Mouse (Mus musculus): Measurements from ENCODE around the gene Fbxl18. TPM values are rescaled to one million over a fixed set of nuclear protein-coding genes. Genes with fewer than 3 reads are reported as not detected.

Gene Fbxl18
- polyA plus RNA-seq, 1 experiment = 28.4 TPM

- H3K27ac ChIP-seq (ENCODE audit: insufficient read depth, low read depth, low read length) = no peak overlapping the region
- H3K36me3 ChIP-seq (ENCODE audit: control insufficient read depth, insufficient read depth, low read length) = no peaks in the 10 kb centered on the region
- no peak for TF ChIP-seq CTCF (IDR thresholded peaks at IDR 0.05; ENCODE audit: extremely low read depth, insufficient read length, insufficient replicate concordance, low read depth, low read length)
- no peaks in the 10 kb centered on the region for H3K27me3 ChIP-seq (ENCODE audit: control insufficient read depth, insufficient read depth, low read length)
- WGBS = 87% methylated on average over 7 of the region's 7 CpGs
- H3K4me1 ChIP-seq (ENCODE audit: control insufficient read depth, insufficient read depth, insufficient read length, low read length) = peaks cover 27% of the 10 kb centered on the region
- H3K4me3 ChIP-seq (ENCODE audit: low read depth, low read length) = no peak overlapping the region
These were observed 21.4 kb upstream of the Fbxl18 start for GRCm38 (mm10) chr5:142916593-142916992.

GRCm38 (mm10) chr5:142915231-142915630, 20.0 kb upstream of the Fbxl18 start:
- Histone ChIP-seq H3K27me3 (ENCODE audit: control insufficient read depth, insufficient read depth, low read length) (no peaks in the 10 kb centered on the region), H3K4me3 (ENCODE audit: low read depth, low read length) (no peak overlapping the region), H3K27ac (ENCODE audit: insufficient read depth, low read depth, low read length) (0 out of 2 replicates have a peak overlapping the region, but pooled peaks have one; percentile 2), H3K4me1 (ENCODE audit: control insufficient read depth, insufficient read depth, insufficient read length, low read length) (peaks cover 25% of the 10 kb centered on the region), H3K36me3 (ENCODE audit: control insufficient read depth, insufficient read depth, low read length) (no peaks in the 10 kb centered on the region)
- WGBS = 32% methylated on average over 11 of the region's 11 CpGs
- TF ChIP-seq CTCF (IDR thresholded peaks at IDR 0.05; ENCODE audit: extremely low read depth, insufficient read length, insufficient replicate concordance, low read depth, low read length) (no peak), POLR2A (IDR thresholded peaks at IDR 0.05; ENCODE audit: low read depth, low read length) (no peak)

GRCm38 (mm10) chr5:142912739-142913138, 17.5 kb upstream of the Fbxl18 start:
- WGBS = 50% methylated on average over 4 of the region's 4 CpGs
- TF ChIP-seq CTCF (IDR thresholded peaks at IDR 0.05; ENCODE audit: extremely low read depth, insufficient read length, insufficient replicate concordance, low read depth, low read length) (no peak), POLR2A (IDR thresholded peaks at IDR 0.05; ENCODE audit: low read depth, low read length) (no peak)
- Histone ChIP-seq H3K27me3 (ENCODE audit: control insufficient read depth, insufficient read depth, low read length) (no peaks in the 10 kb centered on the region), H3K4me1 (ENCODE audit: control insufficient read depth, insufficient read depth, insufficient read length, low read length) (peaks cover 41% of the 10 kb centered on the region; the same call in 1 of the 2 replicates), H3K4me3 (ENCODE audit: low read depth, low read length) (no peak overlapping the region), H3K27ac (ENCODE audit: insufficient read depth, low read depth, low read length) (peak overlapping the region; percentile 93), H3K36me3 (ENCODE audit: control insufficient read depth, insufficient read depth, low read length) (no peaks in the 10 kb centered on the region)

- H3K4me3 ChIP-seq (ENCODE audit: low read depth, low read length) = no peak overlapping the region
- H3K4me1 ChIP-seq (ENCODE audit: control insufficient read depth, insufficient read depth, insufficient read length, low read length) = peaks cover 43% of the 10 kb centered on the region; the same call in 1 of the 2 replicates
- H3K27ac ChIP-seq (ENCODE audit: insufficient read depth, low read depth, low read length) = peak overlapping the region; percentile 93
- H3K36me3 ChIP-seq (ENCODE audit: control insufficient read depth, insufficient read depth, low read length) = no peaks in the 10 kb centered on the region
- no peaks in the 10 kb centered on the region for H3K27me3 ChIP-seq (ENCODE audit: control insufficient read depth, insufficient read depth, low read length)
- TF ChIP-seq CTCF (IDR thresholded peaks at IDR 0.05; ENCODE audit: extremely low read depth, insufficient read length, insufficient replicate concordance, low read depth, low read length) (no peak), POLR2A (IDR thresholded peaks at IDR 0.05; ENCODE audit: low read depth, low read length) (no peak)
- 75% methylated on average over 3 of the region's 3 CpGs for WGBS
These were observed 17.1 kb upstream of the Fbxl18 start for GRCm38 (mm10) chr5:142912320-142912719.

DNA sequence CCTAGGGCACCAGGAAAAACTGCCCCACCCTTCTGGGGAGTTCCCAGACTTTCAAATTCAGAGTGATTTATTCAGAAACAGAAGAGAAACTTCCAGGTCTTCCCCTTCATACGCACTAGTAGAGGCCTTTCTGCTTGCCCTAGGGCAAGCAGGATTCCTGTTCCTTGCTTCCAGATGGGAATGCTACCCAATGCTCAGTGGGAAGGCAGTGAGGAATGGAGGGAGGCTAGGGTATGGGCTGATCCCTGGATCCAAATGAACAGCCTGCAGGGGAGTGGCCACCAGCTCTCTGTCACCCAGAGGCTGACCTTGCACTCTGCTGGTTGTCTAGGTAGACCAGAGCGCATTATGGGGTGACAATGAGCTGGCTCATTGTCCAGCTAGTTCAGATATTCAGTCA, 16.4 kb upstream of the Fbxl18 start:
- Histone ChIP-seq H3K36me3 (ENCODE audit: control insufficient read depth, insufficient read depth, low read length) (no peaks in the 10 kb centered on the region), H3K27ac (ENCODE audit: insufficient read depth, low read depth, low read length) (peak overlapping the region; percentile 93), H3K27me3 (ENCODE audit: control insufficient read depth, insufficient read depth, low read length) (no peaks in the 10 kb centered on the region), H3K4me3 (ENCODE audit: low read depth, low read length) (no peak overlapping the region), H3K4me1 (ENCODE audit: control insufficient read depth, insufficient read depth, insufficient read length, low read length) (peaks cover 47% of the 10 kb centered on the region; the same call in 1 of the 2 replicates)
- 61% methylated on average over 2 of the region's 2 CpGs for WGBS
- TF ChIP-seq POLR2A (IDR thresholded peaks at IDR 0.05; ENCODE audit: low read depth, low read length) = no peak
- no peak for TF ChIP-seq CTCF (IDR thresholded peaks at IDR 0.05; ENCODE audit: extremely low read depth, insufficient read length, insufficient replicate concordance, low read depth, low read length)

DNA sequence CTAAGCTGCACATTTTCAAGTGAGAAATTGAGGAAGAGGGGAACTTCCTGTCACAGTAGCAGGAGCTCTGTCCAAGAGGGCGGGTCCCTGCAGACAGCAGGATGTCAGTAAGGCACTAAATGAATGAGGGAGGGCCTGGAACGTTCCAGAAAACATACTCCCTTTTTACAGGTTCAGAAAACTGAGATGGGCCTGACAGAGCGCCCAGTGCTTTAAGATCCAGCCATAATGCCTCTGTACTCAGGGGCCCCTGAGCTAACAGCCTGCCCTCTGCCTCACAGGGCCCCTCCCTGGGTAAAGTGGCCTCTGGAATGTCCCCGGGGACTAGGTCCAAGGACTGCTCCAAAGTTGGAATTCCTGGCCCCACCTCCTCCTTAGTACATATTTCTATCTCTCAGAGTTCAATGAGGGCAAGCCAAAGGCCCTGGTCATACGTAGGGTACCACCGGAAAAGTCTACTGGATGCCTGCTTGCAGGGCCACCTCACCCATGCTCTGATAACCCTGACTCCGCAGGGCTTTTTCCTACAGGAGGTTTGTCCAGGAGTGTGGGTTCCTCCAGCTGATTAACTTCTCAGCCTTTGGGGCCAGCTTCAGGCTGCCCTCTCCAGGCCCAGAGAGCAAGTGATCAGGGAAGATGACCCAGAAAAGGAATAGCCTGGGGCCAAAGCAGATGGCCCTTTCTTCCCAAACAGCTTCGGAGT, 14.5 kb upstream of the Fbxl18 start:
- Histone ChIP-seq H3K4me1 (ENCODE audit: control insufficient read depth, insufficient read depth, insufficient read length, low read length) (peaks cover 43% of the 10 kb centered on the region; the same call in 1 of the 2 replicates), H3K36me3 (ENCODE audit: control insufficient read depth, insufficient read depth, low read length) (peaks cover 17% of the 10 kb centered on the region), H3K4me3 (ENCODE audit: low read depth, low read length) (peak overlapping the region; percentile 47), H3K27ac (ENCODE audit: insufficient read depth, low read depth, low read length) (peak overlapping the region; percentile 99), H3K27me3 (ENCODE audit: control insufficient read depth, insufficient read depth, low read length) (no peaks in the 10 kb centered on the region)
- peak; percentile 36; the same call in 1 of the 2 replicates for TF ChIP-seq POLR2A (IDR thresholded peaks at IDR 0.05; ENCODE audit: low read depth, low read length)
- TF ChIP-seq CTCF (IDR thresholded peaks at IDR 0.05; ENCODE audit: extremely low read depth, insufficient read length, insufficient replicate concordance, low read depth, low read length) = no peak
- WGBS = 13% methylated on average over 8 of the region's 8 CpGs

DNA sequence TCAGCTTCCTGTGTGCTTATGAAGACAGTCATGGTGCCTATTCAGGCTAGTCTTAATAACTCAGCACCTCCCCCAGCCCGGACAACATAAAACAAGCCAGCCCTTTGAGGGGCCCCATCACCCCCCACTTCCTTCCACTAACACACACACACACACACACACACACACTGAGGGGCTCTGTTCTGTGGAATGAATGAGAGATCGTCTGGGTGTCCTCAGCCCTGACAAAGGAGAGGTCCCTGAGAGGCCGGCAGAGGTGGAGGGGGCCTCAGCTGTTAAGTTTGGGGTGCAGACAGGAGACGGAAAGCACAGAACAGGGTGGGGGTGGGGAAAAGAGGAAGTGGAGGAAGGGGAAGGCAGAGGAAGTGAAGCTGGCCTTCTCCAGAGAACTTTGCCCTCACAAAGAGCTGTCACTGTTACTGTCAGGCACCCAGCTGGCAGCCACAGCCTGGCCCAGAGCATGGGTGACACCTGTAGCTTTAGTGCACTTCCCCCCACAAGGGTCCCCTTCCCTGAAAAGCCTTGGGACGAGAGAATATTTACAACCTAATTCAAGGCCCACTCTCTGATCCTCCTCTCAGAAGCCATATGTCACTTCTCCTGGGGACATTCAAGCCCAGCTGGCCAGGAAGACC, 13.8 kb upstream of the Fbxl18 start:
- Histone ChIP-seq H3K4me3 (ENCODE audit: low read depth, low read length) (peak overlapping the region; percentile 47), H3K27ac (ENCODE audit: insufficient read depth, low read depth, low read length) (peak overlapping the region; percentile 99), H3K4me1 (ENCODE audit: control insufficient read depth, insufficient read depth, insufficient read length, low read length) (peaks cover 43% of the 10 kb centered on the region; the same call in 1 of the 2 replicates), H3K36me3 (ENCODE audit: control insufficient read depth, insufficient read depth, low read length) (peaks cover 24% of the 10 kb centered on the region), H3K27me3 (ENCODE audit: control insufficient read depth, insufficient read depth, low read length) (no peaks in the 10 kb centered on the region)
- 9% methylated on average over 5 of the region's 5 CpGs for WGBS
- TF ChIP-seq CTCF (IDR thresholded peaks at IDR 0.05; ENCODE audit: extremely low read depth, insufficient read length, insufficient replicate concordance, low read depth, low read length) (no peak), POLR2A (IDR thresholded peaks at IDR 0.05; ENCODE audit: low read depth, low read length) (peak; percentile 70)
